22 mouse cellular contexts compared by ENCODE assay signal in genomic region chr10:13062373-13062772, GRCm38 (mm10). TPM values are rescaled to one million over a fixed set of nuclear protein-coding genes. Genes with fewer than 3 reads are reported as not detected.
DNase-seq lines count a peak whose midpoint lies in the region; ATAC-seq lines count a peak whose summit lies in the region.
"Had no signal": no experiment of that assay in that cellular context is flagged by ENCODE, and none has a peak within 500 bp of the region (broad histone marks: within the 10 kb centered on the region; RNA-seq: fewer than 3 reads in every experiment).

No protein-coding gene starts in this region.

- no peak overlapping the region for H3K9ac ChIP-seq in forebrain, embryonic 14.5 days (ENCODE audit: low read length)
- no peak overlapping the region for H3K9ac ChIP-seq in forebrain, embryonic 13.5 days
- no peak overlapping the region for H3K9ac ChIP-seq in midbrain, embryonic 14.5 days (replicated peaks; ENCODE audit: low read length)
- H3K9ac ChIP-seq in liver, embryonic 11.5 days (ENCODE audit: low read depth, low read length) = no peak overlapping the region
- H3K9ac ChIP-seq: embryonic facial prominence, embryonic 13.5 days; limb, embryonic 12.5 days; lung, embryonic 15.5 days; midbrain, embryonic 12.5 days had no signal

- H3K27me3 ChIP-seq in forebrain, embryonic 14.5 days (replicated peaks; ENCODE audit: control insufficient read depth, insufficient read depth, low read length) = peaks cover 20% of the 10 kb centered on the region; the same call in 1 of the 2 replicates
- H3K27me3 ChIP-seq in forebrain, embryonic 13.5 days = peaks cover 26% of the 10 kb centered on the region
- H3K27me3 ChIP-seq in midbrain, embryonic 14.5 days (ENCODE audit: control insufficient read depth, insufficient read depth, low read length) = peaks cover 18% of the 10 kb centered on the region
- H3K27me3 ChIP-seq in midbrain, embryonic 10.5 days (ENCODE audit: low read depth, poor library complexity, severe bottlenecking) = peaks cover 60% of the 10 kb centered on the region
- peaks cover 17% of the 10 kb centered on the region for H3K27me3 ChIP-seq in liver, embryonic 11.5 days (replicated peaks; ENCODE audit: control insufficient read depth, insufficient read depth, low read length)

- H3K4me2 ChIP-seq in forebrain, embryonic 14.5 days (ENCODE audit: low read length) = no peak overlapping the region
- H3K4me2 ChIP-seq in forebrain, embryonic 13.5 days = no peak overlapping the region
- H3K4me2 ChIP-seq in midbrain, embryonic 14.5 days (ENCODE audit: low read length) = no peak overlapping the region
- no peak overlapping the region for H3K4me2 ChIP-seq in liver, embryonic 11.5 days
- H3K4me2 ChIP-seq: embryonic facial prominence, embryonic 13.5 days; limb, embryonic 12.5 days; lung, embryonic 15.5 days; midbrain, embryonic 12.5 days had no signal

- peaks cover 8% of the 10 kb centered on the region for H3K4me1 ChIP-seq in forebrain, embryonic 14.5 days (ENCODE audit: control insufficient read depth, insufficient read depth, low read length)
- H3K4me1 ChIP-seq in forebrain, embryonic 13.5 days = peaks cover 12% of the 10 kb centered on the region
- peaks cover 7% of the 10 kb centered on the region for H3K4me1 ChIP-seq in midbrain, embryonic 14.5 days (ENCODE audit: control insufficient read depth, insufficient read depth, low read length)
- peaks cover 32% of the 10 kb centered on the region for H3K4me1 ChIP-seq in midbrain, embryonic 10.5 days
- H3K4me1 ChIP-seq in liver, embryonic 11.5 days (replicated peaks; ENCODE audit: control insufficient read depth, insufficient read depth, low read length) = peaks cover 4% of the 10 kb centered on the region; the same call in 1 of the 2 replicates

- DNase-seq in forebrain, embryonic 14.5 days (ENCODE audit: low spot score) = no peak
- DNase-seq in midbrain, embryonic 14.5 days = peak; percentile 22
- DNase-seq in midbrain, embryonic 10.5 days (ENCODE audit: low spot score) = no peak
- DNase-seq in CD4-positive helper T cell, adult 2 months (ENCODE audit: low read depth, low spot score) = peak; percentile 55
- DNase-seq in brain, adult 2 months (ENCODE audit: low read depth, low spot score) = peak; percentile 4
- no peak for DNase-seq in embryo, embryonic 11 days
- DNase-seq in liver, embryonic 11.5 days (ENCODE audit: low spot score) = no peak
- DNase-seq: adrenal gland, adult 2 months; adrenal gland, postnatal 36 days; cerebellum, adult 9-10 months; gastrocnemius, postnatal 10 days; heart, postnatal 14 days; kidney, adult 11 months; kidney, postnatal 14 days; layer of hippocampus, adult 9-11 months; right cerebral cortex, adult 18-20 months; spleen, adult 18-20 months had no signal

- H3K4me3 ChIP-seq in forebrain, embryonic 14.5 days (ENCODE audit: low read depth, low read length) = no peak overlapping the region
- no peak overlapping the region for H3K4me3 ChIP-seq in forebrain, embryonic 13.5 days
- H3K4me3 ChIP-seq in midbrain, embryonic 14.5 days (replicated peaks; ENCODE audit: low read depth, low read length) = no peak overlapping the region
- H3K4me3 ChIP-seq in midbrain, embryonic 10.5 days = no peak overlapping the region
- no peak overlapping the region for H3K4me3 ChIP-seq in liver, embryonic 11.5 days (ENCODE audit: low read depth, low read length)
- H3K4me3 ChIP-seq: embryonic facial prominence, embryonic 13.5 days; limb, embryonic 12.5 days; lung, embryonic 15.5 days; midbrain, embryonic 12.5 days had no signal

- H3K36me3 ChIP-seq in forebrain, embryonic 14.5 days (ENCODE audit: control insufficient read depth, insufficient read depth, low read length) = no peaks in the 10 kb centered on the region
- no peaks in the 10 kb centered on the region for H3K36me3 ChIP-seq in forebrain, embryonic 13.5 days (ENCODE audit: poor library complexity, severe bottlenecking)
- H3K36me3 ChIP-seq in midbrain, embryonic 14.5 days (ENCODE audit: control insufficient read depth, insufficient read depth, low read length) = no peaks in the 10 kb centered on the region
- H3K36me3 ChIP-seq in midbrain, embryonic 10.5 days = no peaks in the 10 kb centered on the region
- no peaks in the 10 kb centered on the region for H3K36me3 ChIP-seq in liver, embryonic 11.5 days (ENCODE audit: control insufficient read depth, insufficient read depth, low read length)
- H3K36me3 ChIP-seq: embryonic facial prominence, embryonic 13.5 days; limb, embryonic 12.5 days; lung, embryonic 15.5 days; midbrain, embryonic 12.5 days had no signal

- H3K27ac ChIP-seq in forebrain, embryonic 14.5 days (ENCODE audit: low read depth, low read length) = no peak overlapping the region
- H3K27ac ChIP-seq in forebrain, embryonic 13.5 days = no peak overlapping the region
- H3K27ac ChIP-seq in midbrain, embryonic 14.5 days (replicated peaks; ENCODE audit: low read depth, low read length) = no peak overlapping the region
- H3K27ac ChIP-seq in midbrain, embryonic 10.5 days (replicated peaks) = no peak overlapping the region
- no peak overlapping the region for H3K27ac ChIP-seq in liver, embryonic 11.5 days (ENCODE audit: low read depth, low read length)
- H3K27ac ChIP-seq: embryonic facial prominence, embryonic 13.5 days; limb, embryonic 12.5 days; lung, embryonic 15.5 days; midbrain, embryonic 12.5 days had no signal

- H3K9me3 ChIP-seq in forebrain, embryonic 14.5 days (replicated peaks; ENCODE audit: control insufficient read depth, low read length) = no peaks in the 10 kb centered on the region
- no peaks in the 10 kb centered on the region for H3K9me3 ChIP-seq in forebrain, embryonic 13.5 days (replicated peaks)
- H3K9me3 ChIP-seq in midbrain, embryonic 14.5 days (ENCODE audit: control insufficient read depth, low read length) = no peaks in the 10 kb centered on the region
- no peaks in the 10 kb centered on the region for H3K9me3 ChIP-seq in midbrain, embryonic 10.5 days (replicated peaks)
- no peaks in the 10 kb centered on the region for H3K9me3 ChIP-seq in liver, embryonic 11.5 days (ENCODE audit: control insufficient read depth, low read length)
- H3K9me3 ChIP-seq: embryonic facial prominence, embryonic 13.5 days; lung, embryonic 15.5 days; midbrain, embryonic 12.5 days had no signal

- 49% methylated on average over 8 of the region's 8 CpGs for WGBS in forebrain, embryonic 14.5 days
- WGBS in forebrain, embryonic 13.5 days = 36% methylated on average over 8 of the region's 8 CpGs
- 45% methylated on average over 8 of the region's 8 CpGs for WGBS in midbrain, embryonic 14.5 days
- WGBS in midbrain, embryonic 10.5 days = 53% methylated on average over 8 of the region's 8 CpGs
- WGBS in liver, embryonic 11.5 days = 50% methylated on average over 8 of the region's 8 CpGs

- 0 out of 2 replicates have a peak, but pooled peaks have one; percentile 38 for ATAC-seq in forebrain, embryonic 14.5 days
- ATAC-seq in forebrain, embryonic 13.5 days = no peak
- ATAC-seq in midbrain, embryonic 14.5 days (ENCODE audit: low FRiP score, low TSS enrichment) = no peak
- no peak for ATAC-seq in liver, embryonic 11.5 days (replicated peaks; ENCODE audit: low FRiP score)

RNA-seq across cellular contexts. Expression of gene Plagl1, which starts 2.1 kb away (rescaled TPM):
- polyA plus RNA-seq in forebrain, embryonic 14.5 days (2014; fragmentation: Nextera tagmentation; extraction: Ambion mirVana) = 46.7 and 54.9 TPM in 2 replicates
- polyA plus RNA-seq in forebrain, embryonic 13.5 days (2015; fragmentation: Nextera tagmentation; extraction: Ambion mirVana) = 58.0 and 67.0 TPM in 2 replicates
- polyA plus RNA-seq in midbrain, embryonic 14.5 days (2014; fragmentation: Nextera tagmentation; extraction: Ambion mirVana) = 32.8 and 55.8 TPM in 2 replicates
- 65.6 and 82.0 TPM in 2 replicates for polyA plus RNA-seq in midbrain, embryonic 10.5 days (2016; fragmentation: Nextera tagmentation; extraction: Ambion mirVana)
- 163 and 165 TPM in 2 replicates for polyA plus RNA-seq in liver, embryonic 11.5 days (2014; fragmentation: Nextera tagmentation; extraction: Ambion mirVana)

RNA-seq across cellular contexts. Expression of gene Sf3b5, which starts 57.2 kb away (rescaled TPM):
- 32.5 and 36.8 TPM in 2 replicates for polyA plus RNA-seq in forebrain, embryonic 14.5 days (2014; fragmentation: Nextera tagmentation; extraction: Ambion mirVana)
- polyA plus RNA-seq in forebrain, embryonic 13.5 days (2015; fragmentation: Nextera tagmentation; extraction: Ambion mirVana) = 32.8 and 34.2 TPM in 2 replicates
- 25.3 and 29.1 TPM in 2 replicates for polyA plus RNA-seq in midbrain, embryonic 14.5 days (2014; fragmentation: Nextera tagmentation; extraction: Ambion mirVana)
- polyA plus RNA-seq in midbrain, embryonic 10.5 days (2016; fragmentation: Nextera tagmentation; extraction: Ambion mirVana) = 42.5 and 45.7 TPM in 2 replicates
- polyA plus RNA-seq in liver, embryonic 11.5 days (2014; fragmentation: Nextera tagmentation; extraction: Ambion mirVana) = 48.0 and 50.1 TPM in 2 replicates

Comparison
In these comparisons a context has a peak if more than half of its experiments do, and no peak if none do; other contexts are left out.
1. DNase-seq: peak in midbrain, embryonic 14.5 days (single experiment), CD4-positive helper T cell, adult 2 months (single experiment) and brain, adult 2 months (single experiment); none in forebrain, embryonic 14.5 days (single experiment), midbrain, embryonic 10.5 days (single experiment), embryo, embryonic 11 days (single experiment) and liver, embryonic 11.5 days (single experiment).